Mouse (Mus musculus) liver, postnatal 0 days (tissue): Measurements from ENCODE around the gene Cux2. TPM values are rescaled to one million over a fixed set of nuclear protein-coding genes. Genes with fewer than 3 reads are reported as not detected.
"Not testable (repeated sequence)": the region's sequence is repeated elsewhere in the genome, so short reads cannot be mapped to it uniquely, and the experiment has no call there.

Experiments used
- ATAC-seq: fragments of 200-750 bp; cut with Nextera tagmentation; 2 replicates; pipeline ENCODE4 v1.8.0; 2017; ENCODE audit warnings: mild to moderate bottlenecking, moderate library complexity
- DNase-seq: peaks from one replicate; pipeline ENCODE4 v3.0.0-alpha.2; 2016
- H3K27ac ChIP-seq: fragments of 300-500 bp; sonication (generic); 2 replicates; pipeline ENCODE4 v1.5.1; 2014; ENCODE audit warnings: antibody characterized with exemption, moderate library complexity, mild to moderate bottlenecking, low read depth
- H3K27me3 ChIP-seq: fragments of 300-500 bp; sonication (generic); 2 replicates; pipeline ENCODE4 v1.6.1; 2014; ENCODE audit warnings: low read length, control low read depth, mixed read lengths; ENCODE audit not compliant: insufficient read depth
- H3K36me3 ChIP-seq: fragments of 300-500 bp; sonication (generic); replicated peaks from 2 replicates; pipeline ENCODE4 v1.6.1; 2014; ENCODE audit warnings: mild to moderate bottlenecking, control low read depth, low read length, moderate library complexity, mixed read lengths; ENCODE audit not compliant: insufficient read depth
- H3K4me1 ChIP-seq: fragments of 300-500 bp; sonication (generic); 2 replicates; pipeline ENCODE4 v1.6.1; 2014; ENCODE audit warnings: antibody characterized with exemption, mild to moderate bottlenecking, control low read depth; ENCODE audit not compliant: insufficient read depth
- H3K4me2 ChIP-seq: fragments of 300-500 bp; sonication (generic); 2 replicates; pipeline ENCODE4 v1.6.1; 2014; ENCODE audit warnings: low read depth, mild to moderate bottlenecking, low read length, moderate library complexity, mixed read lengths
- H3K4me3 ChIP-seq: fragments of 300-500 bp; sonication (generic); 2 replicates; pipeline ENCODE4 v1.5.1; 2014; ENCODE audit warnings: low read depth, low read length
- H3K9ac ChIP-seq: fragments of 300-500 bp; sonication (generic); replicated peaks from 2 replicates; pipeline ENCODE4 v1.6.1; 2014; ENCODE audit warnings: mild to moderate bottlenecking, moderate library complexity
- H3K9me3 ChIP-seq: fragments of 300-500 bp; sonication (generic); 2 replicates; pipeline ENCODE4 v1.6.1; 2016; ENCODE audit warnings: mild to moderate bottlenecking, control low read depth, low read length, mixed read lengths
- CTCF ChIP-seq: sonication (generic); IDR thresholded peaks from 2 replicates; pipeline ENCODE4 v1.5.1; 2016; ENCODE audit warnings: antibody characterized with exemption, low read depth
- EP300 ChIP-seq: IDR thresholded peaks from 2 replicates; pipeline ENCODE4 v1.6.1; 2016; ENCODE audit warnings: antibody characterized with exemption, low read depth, mild to moderate bottlenecking
- WGBS: fragments of 180-500 bp; shearing (Covaris S2); extraction: QIAGEN DNeasy Blood & Tissue Kit; methylation state at CpG from one replicate; pipeline ENCODE4 v1.1.7; 2014; ENCODE audit not compliant: insufficient replicate concordance; 5-methylcytosine and 5-hydroxymethylcytosine counted together
- polyA plus RNA-seq: library from polyadenylated mRNA; unstranded; fragments of >200 nt; fragmentation: Nextera tagmentation; extraction: Ambion mirVana; gene quantifications from 2 replicates; pipeline ENCODE4 v1.2.1, GENCODE M21; 2015

Gene Cux2
- polyA plus RNA-seq, 1 experiment from 2014 or later: 3.5 TPM

GRCm38 (mm10) chr5:121853368-121854051 lies 196.4 kb downstream of the Cux2 start:
- Histone ChIP-seq H3K36me3 (peaks cover 4% of the 10 kb centered on the region; the same call in 1 of the 2 replicates), H3K27me3 (no peaks in the 10 kb centered on the region), H3K4me2 (no peak overlapping the region), H3K27ac (peak overlapping the region; percentile 52), H3K4me1 (peaks cover 24% of the 10 kb centered on the region), H3K9ac (no peak overlapping the region), H3K9me3 (no peaks in the 10 kb centered on the region), H3K4me3 (no peak overlapping the region)
- 60% methylated on average over 9 of the region's 9 CpGs for WGBS
- TF ChIP-seq CTCF: no peak
- TF ChIP-seq EP300: 0 out of 2 replicates have a peak, but pooled peaks have one; percentile 46
- ATAC-seq (peak; percentile 87), DNase-seq (peak; percentile 86)

GRCm38 (mm10) chr5:121849478-121850349 lies 200.2 kb downstream of the Cux2 start:
- H3K36me3 ChIP-seq: peaks cover 4% of the 10 kb centered on the region; the same call in 1 of the 2 replicates
- ATAC-seq (no peak), DNase-seq (no peak)
- H3K27ac ChIP-seq: peak overlapping the region; percentile 82; the same call in 1 of the 2 replicates
- no peaks in the 10 kb centered on the region for H3K27me3 ChIP-seq
- no peaks in the 10 kb centered on the region for H3K9me3 ChIP-seq
- H3K4me3 ChIP-seq: peak overlapping the region; percentile 93
- H3K4me1 ChIP-seq: peaks cover 26% of the 10 kb centered on the region
- H3K4me2 ChIP-seq: peak overlapping the region; percentile 89
- WGBS: 41% methylated on average over 20 of the region's 20 CpGs
- TF ChIP-seq EP300 (no peak), CTCF (0 out of 2 replicates have a peak, but pooled peaks have one; percentile 24)
- peak overlapping the region; percentile 89 for H3K9ac ChIP-seq

- DNase-seq: peak; percentile 96
- Histone ChIP-seq H3K4me1 (peaks cover 21% of the 10 kb centered on the region), H3K4me2 (peak within 1 kb of the TSS; percentile 89), H3K4me3 (peak within 1 kb of the TSS; percentile 93), H3K27ac (peak within 1 kb of the TSS; percentile 82), H3K9ac (peak within 1 kb of the TSS; percentile 89), H3K27me3 (peaks cover 6% of the 10 kb centered on the region; the same call in 1 of the 2 replicates), H3K9me3 (no peaks in the 10 kb centered on the region), H3K36me3 (peaks cover 4% of the 10 kb centered on the region; the same call in 1 of the 2 replicates)
- ATAC-seq: peak; percentile 88
- TF ChIP-seq EP300 (no peak), CTCF (no peak)
- WGBS: 3% methylated on average over 32 of the region's 42 CpGs
Observed at GRCm38 (mm10) chr5:121848743-121849142, 201.2 kb downstream of the Cux2 start, which contains the start of gene Pheta1. Gene Pheta1 (plus strand): TSS chr5:121848984.

GRCm38 (mm10) chr5:121848035-121848519 lies 201.8 kb downstream of the Cux2 start:
- Histone ChIP-seq H3K4me3 (peak overlapping the region; percentile 93), H3K9me3 (no peaks in the 10 kb centered on the region), H3K4me2 (peak overlapping the region; percentile 89), H3K4me1 (peaks cover 26% of the 10 kb centered on the region), H3K27ac (peak overlapping the region; percentile 82), H3K9ac (peak overlapping the region; percentile 89), H3K27me3 (peaks cover 8% of the 10 kb centered on the region; the same call in 1 of the 2 replicates), H3K36me3 (peaks cover 4% of the 10 kb centered on the region; the same call in 1 of the 2 replicates)
- DNase-seq (no peak), ATAC-seq (peak; percentile 39)
- TF ChIP-seq EP300 (no peak), CTCF (peak; percentile 39)
- under 1% methylated on average over 17 of the region's 17 CpGs for WGBS

DNA sequence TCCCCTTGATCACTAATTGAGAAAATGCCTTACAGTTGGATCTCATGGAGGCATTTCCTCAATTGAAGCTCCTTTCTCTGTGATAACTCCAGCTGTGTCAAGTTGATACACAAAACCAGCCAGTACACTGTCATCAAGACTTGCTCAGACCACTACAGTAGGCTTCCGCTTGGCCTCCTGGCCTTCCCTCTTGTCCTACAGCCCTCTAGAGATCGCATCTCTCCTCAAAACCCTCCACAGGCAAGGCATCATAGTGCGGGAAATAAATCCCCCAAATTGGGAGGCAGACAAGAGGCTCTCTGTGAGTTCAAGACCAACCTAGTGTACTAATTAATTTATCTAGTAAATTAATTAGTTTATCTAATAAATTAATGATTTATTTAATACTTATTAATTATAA lies 202.6 kb downstream of the Cux2 start:
- H3K9me3 ChIP-seq, H3K27me3 ChIP-seq, H3K4me2 ChIP-seq, ATAC-seq, H3K4me3 ChIP-seq, H3K27ac ChIP-seq, H3K36me3 ChIP-seq, H3K9ac ChIP-seq, DNase-seq: not testable (repeated sequence)
- peaks cover 32% of the 10 kb centered on the region for H3K4me1 ChIP-seq
- WGBS: 68% methylated on average over 3 of the region's 3 CpGs

DNA sequence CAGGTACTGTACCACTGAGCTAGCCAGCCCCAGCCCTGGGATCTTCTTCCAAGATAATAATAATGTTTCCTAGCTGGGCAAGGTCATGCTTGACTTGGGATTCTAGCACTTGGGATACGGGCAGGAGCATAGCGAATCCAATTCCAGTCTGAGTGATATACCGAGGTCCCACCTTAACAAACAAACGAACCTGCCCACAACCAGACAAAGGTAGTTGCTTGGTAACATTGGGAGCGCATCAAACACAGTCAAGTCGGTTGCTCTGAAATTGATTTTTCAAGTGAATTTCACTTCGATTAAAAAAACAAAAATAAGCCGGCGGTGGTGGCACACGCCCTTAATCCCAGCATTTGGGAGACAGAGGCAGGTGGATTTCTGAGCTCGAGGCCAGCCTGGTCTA lies 203.6 kb downstream of the Cux2 start:
- ATAC-seq: no peak

More for the DNA sequence above, 203.6 kb downstream of the Cux2 start:
- H3K27me3 ChIP-seq: peaks cover 8% of the 10 kb centered on the region; the same call in 1 of the 2 replicates
- TF ChIP-seq CTCF (no peak), EP300 (no peak)
- no peaks in the 10 kb centered on the region for H3K36me3 ChIP-seq
- no peak overlapping the region for H3K4me3 ChIP-seq
- H3K27ac ChIP-seq: no peak overlapping the region
- H3K9ac ChIP-seq: no peak overlapping the region
- no peak for DNase-seq
- H3K4me1 ChIP-seq: peaks cover 37% of the 10 kb centered on the region
- no peak overlapping the region for H3K4me2 ChIP-seq
- H3K9me3 ChIP-seq: no peaks in the 10 kb centered on the region
- 72% methylated on average over 11 of the region's 11 CpGs for WGBS
